Mouse (Mus musculus) R1 (cell line): Measurements from ENCODE around the gene Acsm5.
"Not testable (repeated sequence)": the region's sequence is repeated elsewhere in the genome, so short reads cannot be mapped to it uniquely, and the experiment has no call there.

Experiments
- DNase-seq: peaks from one replicate; pipeline ENCODE4 v3.0.0-alpha.2; 2018; ENCODE audit warnings: low read depth, low spot score

Gene Acsm5

GRCm38 (mm10) chr7:119545572-119545971, 26.3 kb downstream of the Acsm5 start:
- peak; percentile 68 for DNase-seq

- no peak for DNase-seq
These were observed 31.4 kb downstream of the Acsm5 start for GRCm38 (mm10) chr7:119550471-119551222.

- DNase-seq = no peak
These were observed 34.8 kb downstream of the Acsm5 start, which contains the start of gene Acsm2 for GRCm38 (mm10) chr7:119554040-119554439. TSS of gene Acsm2 (plus strand) at chr7:119554340.

- no peak for DNase-seq
These were observed 40.7 kb downstream of the Acsm5 start for GRCm38 (mm10) chr7:119559789-119560451.

GRCm38 (mm10) chr7:119560452-119560835, 41.2 kb downstream of the Acsm5 start:
- DNase-seq = no peak

GRCm38 (mm10) chr7:119561441-119561840, 42.2 kb downstream of the Acsm5 start:
- DNase-seq = no peak

GRCm38 (mm10) chr7:119562476-119562875, 43.2 kb downstream of the Acsm5 start:
- not testable (repeated sequence) for DNase-seq

GRCm38 (mm10) chr7:119594530-119595107, 75.4 kb downstream of the Acsm5 start:
- no peak for DNase-seq
